Mouse (Mus musculus) gastrocnemius, postnatal 10 days (tissue): Measurements from ENCODE around the gene Hyal3. TPM values are rescaled to one million over a fixed set of nuclear protein-coding genes. Genes with fewer than 3 reads are reported as not detected.

Source experiments
- DNase-seq: peaks from one replicate; pipeline ENCODE4 v3.0.0; 2021; ENCODE audit warnings: mixed read lengths
- total RNA-seq, 2 experiments: library from RNA; stranded (reverse); gene quantifications; 2 replicates each; pipeline ENCODE4 v1.2.3; 2021

Gene Hyal3
- total RNA-seq, 2 experiments from 2014 or later = 0.28 to 1.1 TPM

GRCm38 (mm10) chr9:107634406-107635278 is 54.0 kb downstream of the Hyal3 start:
- DNase-seq = no peak

- peak; percentile 93 for DNase-seq
Measured at GRCm38 (mm10) chr9:107635279-107636028, 54.8 kb downstream of the Hyal3 start, which contains the start of gene Gnai2. Gnai2 (minus strand) TSS chr9:107635367.

Other genes starting within 250 kb of the Hyal3 start
- 10 to 100 TPM; 12.8 to 14.4 TPM for gene Hemk1, start 242.5 kb upstream of the Hyal3 start, total RNA-seq
- gene 6430571L13Rik, start 240.2 kb upstream of the Hyal3 start, total RNA-seq = 10 to 100 TPM; 29.4 to 54.7 TPM
- 1 to 10 TPM; 2.1 to 2.4 TPM for gene Cacna2d2, start 181.2 kb upstream of the Hyal3 start, total RNA-seq
- 10 to 100 TPM; 20.2 to 22.7 TPM for gene Tmem115, start 46.9 kb upstream of the Hyal3 start, total RNA-seq
- gene Cyb561d2, start 38.6 kb upstream of the Hyal3 start, total RNA-seq = 1 to 10 TPM; 3.5 to 4.0 TPM
- gene Nprl2, start 38.6 kb upstream of the Hyal3 start, total RNA-seq = 1 to 10 TPM; 7.3 to 8.0 TPM
- gene Zmynd10, start 33.5 kb upstream of the Hyal3 start, total RNA-seq = under 1 TPM in 1 of 2 experiments, not detected in 1; 0.18 TPM
- gene Rassf1, start 29.3 kb upstream of the Hyal3 start, total RNA-seq = 10 to 100 TPM; 15.1 to 23.4 TPM
- 10 to 100 TPM; 18.7 to 20.9 TPM for gene Tusc2, start 17.6 kb upstream of the Hyal3 start, total RNA-seq
- gene Hyal2, start 12.9 kb upstream of the Hyal3 start, total RNA-seq = 10 to 100 TPM; 14.4 to 27.5 TPM
- 1 to 10 TPM; 2.5 to 5.0 TPM for gene Hyal1, start 3.9 kb upstream of the Hyal3 start, total RNA-seq
- 10 to 100 TPM; 12.1 to 15.7 TPM for gene Naa80, start 1.9 kb upstream of the Hyal3 start, total RNA-seq
- 10 to 100 TPM; 34.6 to 40.4 TPM for gene Ifrd2, start 6.8 kb downstream of the Hyal3 start, total RNA-seq
- gene Sema3b, start 28.4 kb downstream of the Hyal3 start, total RNA-seq = 10 to 100 TPM; 41.8 to 51.3 TPM
- 100 to 1,000 TPM; 193 to 231 TPM for gene Gnai2, start 54.5 kb downstream of the Hyal3 start, total RNA-seq
- 10 to 100 TPM; 17.6 to 20.4 TPM for gene Slc38a3, start 88.7 kb downstream of the Hyal3 start, total RNA-seq
- not detected for gene Gnat1, start 98.9 kb downstream of the Hyal3 start, total RNA-seq
- gene Sema3f, start 129.7 kb downstream of the Hyal3 start, total RNA-seq = 10 to 100 TPM; 11.9 to 18.0 TPM
- 10 to 100 TPM; 39.2 to 71.2 TPM for gene Rbm5, start 190.2 kb downstream of the Hyal3 start, total RNA-seq